Mouse (Mus musculus): ENCODE measurements at regions not wholly inside any gene's neighbourhood (a gene's known extent, or its start where the extent isn't known, plus 50 kb on each side); places are given as distances from the start of the nearest gene placed in this dataset.

DNA sequence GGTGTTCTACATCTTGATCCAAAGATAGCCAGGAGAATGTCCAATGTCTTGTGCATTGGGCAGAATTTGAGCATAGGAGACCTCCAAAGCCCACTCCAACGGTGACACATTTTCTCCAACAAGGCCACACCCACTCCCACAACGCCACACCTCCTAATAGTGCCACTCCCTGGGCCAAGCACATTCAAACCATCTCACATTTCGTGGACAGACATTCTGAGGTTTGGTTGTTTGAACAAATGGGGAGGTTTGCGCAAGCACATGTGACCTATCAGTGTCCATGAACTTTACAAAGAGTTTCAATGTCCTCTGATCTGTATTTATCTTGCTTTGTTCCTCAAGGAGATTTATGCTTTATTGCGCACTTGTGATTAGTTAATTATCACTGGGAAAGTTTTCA lies 63.5 kb downstream of the Gm11983 start:
- H3K9ac ChIP-seq (ENCODE audit: low read depth, low read length) = no peak overlapping the region
- 87% methylated on average over 5 of the region's 5 CpGs for WGBS
- no peaks in the 10 kb centered on the region for H3K27me3 ChIP-seq (ENCODE audit: control insufficient read depth, insufficient read depth, low read length)
- H3K36me3 ChIP-seq (ENCODE audit: control insufficient read depth, insufficient read depth, low read length) = no peaks in the 10 kb centered on the region
- no peak for DNase-seq
- H3K79me2 ChIP-seq (replicated peaks; ENCODE audit: control insufficient read depth, insufficient read depth, low read length) = no peaks in the 10 kb centered on the region
- no peak overlapping the region for H3K4me3 ChIP-seq
- no peak for TF ChIP-seq POLR2A (IDR thresholded peaks at IDR 0.05; ENCODE audit: insufficient read depth, low read depth, low read length)
- no peak for TF ChIP-seq CTCF (IDR thresholded peaks at IDR 0.05)
- no peak for TF ChIP-seq EP300 (IDR thresholded peaks at IDR 0.05; ENCODE audit: insufficient read depth, low read depth, low read length)
- H3K4me1 ChIP-seq (ENCODE audit: control insufficient read depth, insufficient read depth, low read length) = no peaks in the 10 kb centered on the region
- intact Hi-C loops (cut with DNase I) = no loop called here
- H3K27ac ChIP-seq = no peak overlapping the region

DNA sequence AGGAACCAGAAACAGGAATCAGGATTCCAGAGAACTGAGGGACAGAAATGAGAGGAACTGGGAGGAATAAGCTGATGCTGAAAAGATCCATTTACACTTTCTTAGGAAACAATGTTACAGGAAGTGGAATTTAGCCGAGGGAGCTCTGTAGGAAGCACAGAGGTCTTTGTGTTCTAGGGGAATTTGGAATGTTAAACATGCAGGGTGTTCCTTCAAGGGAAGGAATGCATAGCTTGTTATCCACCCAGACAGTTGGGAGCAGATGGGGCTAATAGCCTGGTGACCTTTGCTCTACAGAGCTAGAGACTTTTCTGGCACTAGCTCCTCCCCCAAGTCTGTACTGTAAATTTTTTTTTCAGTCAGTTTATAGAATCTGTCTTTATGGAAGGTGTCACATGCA lies 64.1 kb downstream of the Gm11983 start:
- no peak overlapping the region for H3K27ac ChIP-seq
- intact Hi-C loops (cut with DNase I) = no loop called here

DNA sequence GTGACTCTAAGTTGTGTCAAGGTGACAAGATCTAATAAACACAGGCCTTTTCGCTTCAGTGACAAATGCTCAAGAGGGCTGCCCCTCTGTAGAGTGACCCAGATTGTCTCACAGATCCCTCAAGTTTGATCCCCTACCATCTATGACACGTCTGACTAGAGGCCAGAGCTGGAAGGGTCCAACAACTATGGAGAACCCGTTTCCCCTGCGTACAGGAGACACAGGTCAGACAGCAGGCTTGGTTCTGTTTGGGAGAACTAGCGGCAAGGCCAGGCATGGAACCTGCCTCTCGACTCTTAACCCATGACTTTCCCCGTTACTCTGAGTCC lies 68.1 kb downstream of the Gm11983 start:
- Histone ChIP-seq H3K4me1 (ENCODE audit: control insufficient read depth, insufficient read depth, low read length) (no peaks in the 10 kb centered on the region), H3K4me3 (no peak overlapping the region), H3K9ac (ENCODE audit: low read depth, low read length) (no peak overlapping the region), H3K27me3 (ENCODE audit: control insufficient read depth, insufficient read depth, low read length) (no peaks in the 10 kb centered on the region), H3K36me3 (ENCODE audit: control insufficient read depth, insufficient read depth, low read length) (no peaks in the 10 kb centered on the region), H3K27ac (no peak overlapping the region), H3K79me2 (replicated peaks; ENCODE audit: control insufficient read depth, insufficient read depth, low read length) (no peaks in the 10 kb centered on the region)
- TF ChIP-seq POLR2A (IDR thresholded peaks at IDR 0.05; ENCODE audit: insufficient read depth, low read depth, low read length) (no peak), CTCF (IDR thresholded peaks at IDR 0.05) (no peak), EP300 (IDR thresholded peaks at IDR 0.05; ENCODE audit: insufficient read depth, low read depth, low read length) (no peak)
- DNase-seq = no peak
- intact Hi-C loops (cut with DNase I) = loop anchor here (1.0 to 5.0 kb wide), 2 partner anchors 67 to 114 kb away; no protein-coding TSS in a partner anchor
- WGBS = 75% methylated on average over 7 of the region's 7 CpGs

More for the DNA sequence above, 64.1 kb downstream of the Gm11983 start:
- H3K36me3 ChIP-seq (ENCODE audit: control insufficient read depth, insufficient read depth, low read length) = no peaks in the 10 kb centered on the region
- H3K27me3 ChIP-seq (ENCODE audit: control insufficient read depth, insufficient read depth, low read length) = no peaks in the 10 kb centered on the region
- no peak overlapping the region for H3K4me3 ChIP-seq
- WGBS = 5% methylated on average over 1 of the region's 1 CpGs
- H3K79me2 ChIP-seq (replicated peaks; ENCODE audit: control insufficient read depth, insufficient read depth, low read length) = no peaks in the 10 kb centered on the region
- DNase-seq = no peak
- no peak overlapping the region for H3K9ac ChIP-seq (ENCODE audit: low read depth, low read length)
- TF ChIP-seq EP300 (IDR thresholded peaks at IDR 0.05; ENCODE audit: insufficient read depth, low read depth, low read length) (no peak), POLR2A (IDR thresholded peaks at IDR 0.05; ENCODE audit: insufficient read depth, low read depth, low read length) (no peak), CTCF (IDR thresholded peaks at IDR 0.05) (no peak)
- H3K4me1 ChIP-seq (ENCODE audit: control insufficient read depth, insufficient read depth, low read length) = no peaks in the 10 kb centered on the region

DNA sequence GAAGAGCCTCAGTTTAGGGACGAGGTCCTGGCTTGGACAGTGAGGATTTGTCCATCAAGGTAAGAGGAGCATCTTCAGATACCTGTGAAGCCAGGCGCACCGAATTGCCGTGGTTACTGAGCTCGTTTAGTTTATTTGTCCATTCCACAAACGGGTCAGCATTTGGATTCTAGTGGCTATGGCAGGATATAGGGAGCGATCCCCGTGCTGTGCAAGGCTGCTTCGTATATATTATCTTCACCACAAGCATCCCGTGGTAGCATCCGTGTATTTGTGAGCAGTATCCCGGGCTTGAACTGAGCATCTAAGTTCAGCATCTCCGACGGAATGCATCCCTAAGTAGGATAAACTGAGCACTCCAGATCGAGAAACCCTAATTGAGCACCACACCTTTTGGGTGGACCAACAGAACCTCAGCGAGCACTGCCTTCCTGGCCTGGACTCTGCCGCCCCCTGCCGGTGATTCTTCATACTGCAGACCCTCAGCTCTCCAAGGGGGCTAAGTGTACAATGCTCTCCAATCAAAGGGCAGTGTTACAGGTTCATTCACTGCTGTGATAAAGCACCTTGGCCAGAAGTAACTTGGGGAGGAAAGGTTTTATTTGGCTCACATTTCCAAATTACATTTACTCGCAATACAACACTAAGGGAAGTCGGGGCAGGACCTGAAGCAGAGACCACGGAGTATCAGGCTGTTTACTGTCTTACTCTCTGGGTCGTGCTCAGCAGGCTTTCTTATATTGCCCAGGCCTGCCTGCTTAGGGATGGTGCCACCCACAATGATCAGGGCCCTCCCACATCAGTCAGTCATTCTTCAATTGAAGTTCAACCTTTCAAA lies 68.6 kb downstream of the Gm11983 start:
- Histone ChIP-seq H3K9ac (ENCODE audit: low read depth, low read length) (no peak overlapping the region), H3K4me3 (no peak overlapping the region), H3K36me3 (ENCODE audit: control insufficient read depth, insufficient read depth, low read length) (no peaks in the 10 kb centered on the region), H3K4me1 (ENCODE audit: control insufficient read depth, insufficient read depth, low read length) (no peaks in the 10 kb centered on the region), H3K27ac (no peak overlapping the region), H3K79me2 (replicated peaks; ENCODE audit: control insufficient read depth, insufficient read depth, low read length) (no peaks in the 10 kb centered on the region), H3K27me3 (ENCODE audit: control insufficient read depth, insufficient read depth, low read length) (no peaks in the 10 kb centered on the region)
- 48% methylated on average over 22 of the region's 22 CpGs for WGBS
- TF ChIP-seq EP300 (IDR thresholded peaks at IDR 0.05; ENCODE audit: insufficient read depth, low read depth, low read length) (0 out of 2 replicates have a peak, but pooled peaks have one; percentile 31), POLR2A (IDR thresholded peaks at IDR 0.05; ENCODE audit: insufficient read depth, low read depth, low read length) (no peak), CTCF (IDR thresholded peaks at IDR 0.05) (peak; percentile 98; the same call in 1 of the 2 replicates)
- intact Hi-C loops (cut with DNase I) = loop anchor here (1.0 to 5.0 kb wide), 2 partner anchors 67 to 114 kb away; no protein-coding TSS in a partner anchor
- peak; percentile 42 to 84 for DNase-seq

DNA sequence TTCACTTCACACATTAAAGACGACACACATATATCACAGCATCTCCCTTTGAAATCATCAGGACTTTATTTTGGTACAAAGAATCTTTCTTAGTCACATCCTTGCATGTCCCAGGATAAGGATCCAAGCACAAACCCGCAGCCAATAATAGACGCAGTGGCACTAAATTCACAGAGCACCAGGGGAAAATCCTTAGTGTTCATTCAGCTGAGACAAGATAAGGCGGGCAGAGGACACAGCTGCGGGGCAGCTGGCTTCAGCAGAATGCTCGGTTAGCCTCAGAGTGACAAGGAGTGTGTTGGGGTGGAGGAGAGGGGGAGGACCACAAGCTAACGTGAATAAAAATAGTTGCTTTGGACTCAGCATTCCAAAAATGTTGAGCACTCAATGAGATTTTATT lies 70.7 kb downstream of the Gm11983 start:
- 37% methylated on average over 7 of the region's 7 CpGs for WGBS
- no peak overlapping the region for H3K27ac ChIP-seq
- TF ChIP-seq EP300 (IDR thresholded peaks at IDR 0.05; ENCODE audit: insufficient read depth, low read depth, low read length) = no peak
- TF ChIP-seq CTCF (IDR thresholded peaks at IDR 0.05) = no peak
- no peak for TF ChIP-seq POLR2A (IDR thresholded peaks at IDR 0.05; ENCODE audit: insufficient read depth, low read depth, low read length)

DNA sequence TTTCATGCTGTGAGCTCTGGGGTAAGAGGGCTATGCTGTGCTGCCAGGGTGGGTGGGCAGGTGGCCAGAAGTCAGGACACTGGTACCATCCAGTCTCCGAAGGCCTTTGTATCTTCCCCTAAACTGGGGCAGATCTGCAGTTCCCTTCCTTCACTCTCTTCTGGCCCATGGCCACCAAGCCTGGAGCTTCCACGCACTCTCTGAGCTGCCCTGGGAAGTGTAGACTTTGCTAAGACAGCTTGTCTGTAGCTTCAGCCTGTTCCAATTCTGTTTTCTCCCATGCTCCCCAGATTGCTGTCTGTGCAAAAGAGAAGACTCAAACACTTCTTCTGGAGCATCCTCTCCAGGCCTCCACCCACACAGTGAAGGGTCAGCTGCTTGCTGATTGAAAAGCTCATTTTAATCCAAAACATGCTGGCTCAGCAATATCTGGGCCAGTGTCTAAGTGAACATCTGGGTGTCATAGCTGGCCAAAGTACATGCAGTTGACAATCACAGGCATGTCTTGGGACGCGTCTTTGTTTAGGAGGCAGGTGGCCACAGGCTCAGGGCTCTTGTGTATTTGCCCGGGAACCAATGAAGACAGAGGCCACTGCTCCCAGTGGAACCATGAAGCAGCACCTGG lies 72.0 kb downstream of the Gm11983 start:
- H3K27ac ChIP-seq = no peak overlapping the region
- no peak for TF ChIP-seq EP300 (IDR thresholded peaks at IDR 0.05; ENCODE audit: insufficient read depth, low read depth, low read length)
- no peak for TF ChIP-seq POLR2A (IDR thresholded peaks at IDR 0.05; ENCODE audit: insufficient read depth, low read depth, low read length)
- TF ChIP-seq CTCF (IDR thresholded peaks at IDR 0.05) = no peak
- H3K4me3 ChIP-seq = no peak overlapping the region
- 85% methylated on average over 5 of the region's 5 CpGs for WGBS
- no peaks in the 10 kb centered on the region for H3K79me2 ChIP-seq (replicated peaks; ENCODE audit: control insufficient read depth, insufficient read depth, low read length)
- H3K27me3 ChIP-seq (ENCODE audit: control insufficient read depth, insufficient read depth, low read length) = no peaks in the 10 kb centered on the region
- no peaks in the 10 kb centered on the region for H3K4me1 ChIP-seq (ENCODE audit: control insufficient read depth, insufficient read depth, low read length)
- H3K36me3 ChIP-seq (ENCODE audit: control insufficient read depth, insufficient read depth, low read length) = no peaks in the 10 kb centered on the region
- no peak for DNase-seq
- intact Hi-C loops (cut with DNase I) = loop anchor here (5.0 kb wide), 1 partner anchor 63 kb away; no protein-coding TSS in a partner anchor
- H3K9ac ChIP-seq (ENCODE audit: low read depth, low read length) = no peak overlapping the region

More for the DNA sequence above, 70.7 kb downstream of the Gm11983 start:
- intact Hi-C loops (cut with DNase I) = loop anchor here (5.0 kb wide), 1 partner anchor 64 kb away; no protein-coding TSS in a partner anchor
- Histone ChIP-seq H3K79me2 (replicated peaks; ENCODE audit: control insufficient read depth, insufficient read depth, low read length) (no peaks in the 10 kb centered on the region), H3K4me1 (ENCODE audit: control insufficient read depth, insufficient read depth, low read length) (no peaks in the 10 kb centered on the region), H3K4me3 (no peak overlapping the region), H3K9ac (ENCODE audit: low read depth, low read length) (no peak overlapping the region), H3K36me3 (ENCODE audit: control insufficient read depth, insufficient read depth, low read length) (no peaks in the 10 kb centered on the region), H3K27me3 (ENCODE audit: control insufficient read depth, insufficient read depth, low read length) (no peaks in the 10 kb centered on the region)
- no peak for DNase-seq

All from heart, adult 2 months (tissue).